Mouse (Mus musculus): ENCODE data around the gene Olfr556. TPM values are rescaled to one million over a fixed set of nuclear protein-coding genes. Genes with fewer than 3 reads are reported as not detected.
"Not testable (repeated sequence)": the region's sequence is repeated elsewhere in the genome, so short reads cannot be mapped to it uniquely, and the experiment has no call there.

The Olfr556 gene
- not detected for total RNA-seq (2022)

DNA sequence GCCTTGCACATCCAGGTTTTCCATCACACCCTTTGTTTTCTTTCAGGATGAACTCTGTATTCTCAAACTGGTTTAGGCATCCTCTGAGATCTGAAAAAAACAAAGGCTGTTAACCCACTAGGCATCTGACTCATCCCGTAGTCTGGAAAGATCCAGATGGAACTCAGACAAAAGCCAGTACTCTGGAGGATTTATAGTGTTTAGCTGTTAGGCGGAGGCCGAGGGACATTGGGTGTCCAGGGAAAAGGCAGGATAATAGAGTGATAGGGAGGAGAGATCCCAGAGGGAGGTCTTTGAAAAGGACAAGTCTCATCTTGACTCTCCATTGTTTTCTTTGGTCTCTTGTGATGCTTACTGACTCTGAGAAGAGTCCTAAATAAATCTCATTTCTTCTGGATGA is at the start of gene Olfr556:
Gene Olfr556 (plus strand): TSS at position 301 of the 400 bp plus-strand sequence.
- DNase-seq (ENCODE audit: low spot score in 2 of 2): no peak

DNA sequence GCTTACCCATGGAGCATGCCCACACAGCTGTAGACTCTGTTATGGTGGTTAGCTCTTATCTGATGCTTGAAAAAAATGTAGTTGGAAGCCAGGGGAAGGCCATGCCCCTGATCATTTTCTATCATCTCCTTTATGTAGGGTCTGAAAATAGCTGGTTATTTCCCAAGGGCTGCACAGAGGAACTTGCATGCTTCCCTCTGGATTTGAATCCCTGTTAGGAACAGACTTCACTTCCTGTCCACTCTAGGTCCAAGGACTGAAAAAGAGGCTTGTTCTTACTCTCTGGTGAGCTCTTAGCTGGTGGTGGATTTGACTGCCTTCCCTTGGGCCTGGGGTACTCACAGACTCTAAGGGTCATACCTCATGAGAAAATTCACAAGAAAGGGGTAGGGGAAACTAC is 46.6 kb upstream of the Olfr556 start, which contains the start of gene Olfr553:
Gene Olfr553 (minus strand): TSS at position 101 of the 400 bp plus-strand sequence.
- no peak for DNase-seq (ENCODE audit: low spot score in 2 of 2)

DNA sequence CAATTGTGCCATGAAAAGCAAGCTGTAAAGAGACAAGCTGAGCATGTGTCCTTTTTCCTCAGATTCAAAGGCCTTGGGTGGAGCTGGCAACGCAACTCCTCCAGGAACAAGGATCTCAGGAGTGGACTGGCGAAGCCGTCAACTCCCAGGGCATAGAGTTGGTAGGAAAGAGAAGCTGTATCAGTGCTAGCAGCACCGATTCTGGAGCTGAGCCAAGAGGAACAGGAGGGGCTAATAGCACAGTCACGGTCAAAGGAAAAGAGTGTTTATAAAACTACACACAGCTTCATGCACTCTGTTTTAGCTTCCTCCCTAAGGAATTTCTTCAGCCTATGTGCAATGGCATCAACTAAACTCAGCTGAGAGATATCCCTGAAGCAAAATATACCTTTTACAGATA is 45.1 kb upstream of the Olfr556 start:
- no peak for DNase-seq (ENCODE audit: low spot score in 2 of 2)

DNA sequence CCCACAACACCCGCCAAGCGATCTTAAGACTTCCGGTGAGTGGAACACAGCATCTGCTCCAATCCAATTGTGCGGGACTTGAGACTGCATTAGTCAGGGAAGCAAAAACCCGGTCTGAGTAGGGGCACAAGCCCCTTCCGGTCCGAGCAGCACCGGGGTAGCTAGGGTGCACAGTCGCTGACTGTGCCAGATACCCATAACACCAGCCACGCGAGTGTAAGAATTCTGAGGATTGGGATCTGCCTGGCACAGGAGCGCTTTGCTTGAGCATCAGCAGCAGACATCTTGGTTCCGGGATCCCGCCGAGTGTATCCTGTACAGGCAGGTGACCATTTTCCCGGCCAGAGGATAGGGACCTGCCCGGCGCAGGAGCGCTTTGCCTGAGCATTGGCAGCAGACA is 44.3 kb upstream of the Olfr556 start:
- DNase-seq (ENCODE audit: low spot score in 2 of 2): not testable (repeated sequence)

DNA sequence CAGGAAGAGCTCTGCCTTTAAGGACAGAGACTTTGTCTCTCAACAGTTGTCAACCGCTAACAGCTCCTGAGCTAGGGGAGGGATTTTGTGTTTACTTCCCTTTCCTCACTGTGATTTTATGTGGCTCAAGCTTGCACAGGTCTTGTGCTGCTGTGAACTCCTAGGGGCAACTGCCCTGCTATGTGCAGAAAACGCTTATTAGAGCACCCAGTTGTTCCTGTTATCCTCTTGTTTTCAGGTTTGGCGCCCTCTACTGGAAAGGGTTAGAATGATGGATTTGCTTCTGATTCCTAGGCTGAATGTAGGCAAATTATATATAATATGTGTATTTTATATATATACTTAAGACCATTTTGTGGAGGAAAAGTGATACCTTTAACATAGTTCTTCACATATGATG is 28.0 kb upstream of the Olfr556 start:
- DNase-seq (ENCODE audit: low spot score in 2 of 2): peak in 1 of 2 experiments; percentile 6

DNA sequence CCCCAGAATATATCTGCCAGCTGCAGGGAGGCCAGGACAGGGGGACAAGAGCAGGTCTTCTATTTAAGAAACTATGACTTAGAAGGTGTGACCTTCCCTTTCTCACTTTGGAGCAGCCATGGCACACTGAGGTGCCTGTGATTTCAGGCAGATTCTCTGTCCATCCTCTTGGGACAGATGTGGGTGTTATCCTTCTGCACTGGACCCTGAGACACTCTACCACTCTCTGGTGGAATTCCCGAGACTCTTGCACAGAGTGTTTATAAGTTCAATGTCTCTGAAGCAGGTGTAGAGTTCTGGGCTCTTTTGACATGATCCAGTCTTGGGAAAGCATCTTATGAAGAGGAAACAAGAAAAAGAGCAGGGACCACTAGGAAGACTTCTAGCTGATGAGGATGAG is 26.6 kb upstream of the Olfr556 start, which contains the start of gene Olfr554:
Gene Olfr554 (plus strand): TSS at position 301 of the 400 bp plus-strand sequence.
- no peak for DNase-seq (ENCODE audit: low spot score in 2 of 2)

DNA sequence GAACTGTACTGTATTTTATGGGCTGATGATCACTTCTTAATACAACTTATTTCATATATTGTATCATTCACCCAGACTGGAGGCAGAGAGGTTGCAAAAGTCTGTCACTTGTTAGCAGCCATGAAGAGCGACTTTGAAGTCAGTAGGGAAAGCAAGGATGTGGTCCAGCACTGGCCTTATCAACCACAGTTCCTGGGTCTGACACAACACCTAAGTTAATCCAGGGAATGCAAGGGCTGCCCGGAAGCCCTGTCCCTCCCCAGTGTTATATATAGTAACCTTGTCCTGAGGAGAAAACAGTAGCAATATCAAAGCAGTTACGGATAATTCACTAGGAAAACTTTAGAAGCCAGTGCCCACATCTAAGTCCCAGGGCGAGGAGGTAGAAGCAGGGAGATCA is 19.8 kb upstream of the Olfr556 start:
- not testable (repeated sequence) for DNase-seq (ENCODE audit: low spot score in 2 of 2)

DNA sequence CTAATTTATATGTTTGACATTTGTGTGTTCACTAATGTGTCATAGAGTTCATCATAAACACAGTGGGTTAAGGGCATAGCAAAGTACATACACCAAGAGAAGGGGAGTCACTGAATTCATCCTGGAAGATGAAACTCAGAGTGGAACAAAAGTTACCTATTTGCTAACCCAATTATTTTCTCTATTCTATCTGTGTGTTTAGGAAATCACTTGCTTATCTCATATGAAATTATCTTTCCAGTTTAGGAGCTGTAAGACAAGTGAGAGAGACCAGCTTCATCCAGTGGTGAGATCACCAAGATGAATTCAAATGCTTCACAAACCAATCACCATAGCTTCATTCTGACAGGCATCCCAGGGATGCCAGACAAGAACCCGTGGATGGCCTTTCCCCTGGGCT is 6.2 kb upstream of the Olfr556 start, which contains the start of gene Olfr555:
Gene Olfr555 (plus strand): TSS at position 301 of the 400 bp plus-strand sequence.
- DNase-seq (ENCODE audit: low spot score in 2 of 2): no peak

DNA sequence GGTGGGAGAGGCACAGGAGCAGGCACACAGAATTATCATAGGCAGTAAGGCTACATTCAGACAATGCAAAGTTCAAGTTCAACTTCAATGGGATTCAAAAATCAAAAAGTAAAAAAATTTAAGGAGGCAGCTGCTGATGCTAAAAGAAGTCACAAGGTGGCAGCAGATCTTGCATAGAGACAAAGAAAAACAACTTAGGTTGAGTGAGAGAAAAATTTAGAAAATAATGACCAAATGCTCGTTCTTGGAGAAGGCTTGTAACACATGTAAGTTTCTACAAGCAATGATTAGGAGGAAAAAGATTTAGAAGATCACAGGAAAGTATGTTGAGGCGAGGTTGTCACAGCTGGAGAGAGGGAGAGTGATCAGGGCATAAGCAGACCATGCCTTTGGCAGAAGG is 679 bp downstream of the Olfr556 start:
- no peak for DNase-seq (ENCODE audit: low spot score in 2 of 2)

DNA sequence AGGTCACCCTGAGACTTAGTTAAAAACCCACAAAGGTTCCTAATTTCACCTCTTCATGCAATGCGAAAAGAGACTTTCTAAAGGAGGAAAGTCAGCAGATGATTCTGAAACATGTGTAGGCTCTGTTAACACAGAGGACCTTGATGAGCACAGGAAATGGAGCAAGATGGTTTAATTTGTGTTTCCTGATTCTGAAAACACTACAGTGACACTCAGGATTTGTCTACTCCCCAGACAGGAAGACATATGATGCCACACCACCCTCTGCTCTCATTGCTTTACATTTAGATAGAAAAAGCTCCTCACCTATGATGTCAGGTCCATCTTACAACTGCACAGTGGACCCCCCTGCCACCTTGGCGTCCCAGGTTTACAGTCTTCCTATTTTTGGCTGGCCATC is 11.5 kb downstream of the Olfr556 start:
- no peak for DNase-seq (ENCODE audit: low spot score in 2 of 2)

DNA sequence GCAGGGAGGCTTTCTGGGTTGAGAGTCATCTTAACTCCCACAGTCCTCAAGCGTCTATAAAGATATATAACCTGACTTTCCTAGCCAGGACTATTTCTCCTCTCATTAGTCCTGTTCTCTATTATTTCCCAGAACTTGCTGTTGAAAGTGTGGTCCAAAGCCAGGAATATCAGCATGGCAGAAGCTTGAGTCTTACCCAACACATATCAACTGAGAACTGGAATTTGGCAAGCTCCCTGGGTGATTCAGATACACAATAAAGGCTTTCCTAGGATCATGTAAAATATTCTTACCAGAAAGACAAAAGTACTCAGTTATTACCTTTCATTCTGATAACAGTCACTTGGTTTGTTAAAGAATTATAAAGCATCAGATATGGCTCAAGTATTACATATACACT is 17.2 kb downstream of the Olfr556 start:
- DNase-seq (ENCODE audit: low spot score in 2 of 2): no peak

DNA sequence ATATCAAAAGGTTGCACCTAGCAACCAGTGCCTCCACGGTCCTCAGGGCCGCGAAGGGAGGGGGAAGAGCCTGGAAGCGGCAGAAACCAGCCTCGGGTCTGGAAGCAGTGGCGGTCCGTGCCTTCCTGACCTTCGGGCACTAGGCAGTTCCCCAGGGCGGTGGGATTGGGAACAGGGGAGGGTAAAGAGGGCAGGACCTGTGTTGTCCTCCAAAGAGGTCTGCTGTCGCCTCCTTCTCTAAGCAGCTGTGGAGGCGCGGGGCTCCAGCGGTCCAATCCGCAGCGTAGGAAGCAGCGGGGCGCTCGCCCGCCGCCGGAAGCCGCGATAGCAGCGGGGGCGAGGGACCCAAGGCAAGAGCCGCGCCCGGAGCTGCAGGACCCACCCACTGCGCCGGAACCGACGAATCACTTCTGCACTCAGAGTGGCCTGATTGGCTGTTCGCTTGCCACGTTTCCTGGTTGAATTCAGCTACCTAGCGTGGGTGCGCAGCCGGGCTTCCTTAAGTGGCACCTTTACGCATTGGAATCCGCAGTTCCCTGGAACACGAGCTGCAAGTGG is 22.3 kb downstream of the Olfr556 start, which contains the start of gene Trim68:
Gene Trim68 (minus strand): TSS at position 384 of the 558 bp plus-strand sequence.
- DNase-seq (ENCODE audit: low spot score in 2 of 2): peak; percentile 72 to 91

DNA sequence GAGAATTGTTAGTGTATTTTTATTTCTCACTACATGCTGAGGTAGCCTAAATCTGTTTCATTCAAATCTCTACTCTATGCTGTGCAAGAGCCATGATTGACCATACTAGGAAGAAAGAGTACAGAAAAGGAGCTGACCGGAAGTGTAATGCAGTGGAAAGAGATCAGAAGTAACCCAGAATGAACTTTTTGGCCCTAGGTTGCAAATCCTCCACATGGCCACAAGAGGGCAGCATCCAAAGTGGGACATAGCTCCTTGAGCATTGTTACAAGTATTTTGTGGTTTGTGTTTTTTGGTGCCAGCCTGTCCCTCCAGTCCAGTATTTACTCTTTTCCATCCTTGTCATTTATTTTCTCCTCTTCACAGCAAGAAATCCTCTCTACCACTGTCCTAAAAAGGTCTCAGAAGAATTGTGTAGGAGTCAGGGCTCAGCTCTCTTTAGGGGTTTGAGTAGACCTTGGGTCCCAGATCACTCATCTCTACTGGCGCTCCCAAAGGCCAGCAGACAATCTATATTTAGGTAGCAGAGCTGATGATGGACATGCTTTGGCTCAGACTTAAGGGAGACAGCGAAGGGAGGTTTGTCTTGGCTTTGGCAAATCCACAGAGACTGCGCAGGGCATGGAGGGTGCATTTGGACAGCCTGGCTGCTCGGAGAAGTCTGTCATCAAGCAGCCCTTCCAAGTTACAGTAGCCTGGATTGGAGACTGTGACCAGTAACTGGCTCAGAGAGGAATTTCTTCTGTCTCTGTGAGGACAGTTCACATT is 30.8 kb downstream of the Olfr556 start, which contains the start of gene Olfr557:
Gene Olfr557 (plus strand): TSS at position 553 of the 768 bp plus-strand sequence.
- DNase-seq (ENCODE audit: low spot score in 2 of 2): no peak

DNA sequence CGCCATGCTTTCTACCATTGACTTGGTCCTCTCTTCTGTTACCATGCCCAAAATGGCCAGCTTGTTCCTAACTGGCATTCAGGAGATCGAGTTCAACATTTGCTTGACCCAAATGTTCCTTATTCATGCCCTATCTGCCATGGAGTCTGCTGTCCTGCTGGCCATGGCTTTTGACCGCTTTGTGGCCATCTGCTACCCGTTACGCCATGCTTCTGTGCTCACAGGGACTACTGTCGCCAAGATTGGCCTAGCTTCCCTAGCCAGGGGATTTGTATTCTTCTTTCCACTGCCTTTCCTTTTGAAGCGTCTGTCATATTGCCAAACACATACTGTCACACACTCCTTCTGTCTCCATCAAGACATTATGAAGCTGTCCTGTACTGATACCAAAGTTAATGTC is 33.8 kb downstream of the Olfr556 start:
- DNase-seq (ENCODE audit: low spot score in 2 of 2): no peak

DNA sequence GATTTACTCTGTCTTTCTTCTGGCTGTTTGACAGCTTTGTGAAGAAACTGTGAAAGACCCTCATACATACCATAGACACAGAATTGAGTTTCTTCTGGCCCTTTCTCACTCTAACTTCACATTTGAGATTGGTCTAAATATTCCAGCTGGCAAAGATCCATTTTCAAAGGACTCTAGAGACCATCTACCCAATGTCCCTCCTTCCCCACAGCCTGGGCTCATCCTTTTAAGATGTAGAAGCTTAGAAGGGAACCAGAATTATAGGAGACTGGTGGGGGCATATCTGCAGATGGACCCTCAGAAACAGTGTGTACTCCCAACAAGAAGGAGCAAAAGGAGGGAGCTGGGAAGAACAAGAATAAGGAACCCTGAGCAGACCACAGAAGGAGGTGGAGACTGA is 37.2 kb downstream of the Olfr556 start, which contains the start of gene Olfr558:
Gene Olfr558 (plus strand): TSS at position 301 of the 400 bp plus-strand sequence.
- DNase-seq (ENCODE audit: low spot score in 2 of 2): no peak

DNA sequence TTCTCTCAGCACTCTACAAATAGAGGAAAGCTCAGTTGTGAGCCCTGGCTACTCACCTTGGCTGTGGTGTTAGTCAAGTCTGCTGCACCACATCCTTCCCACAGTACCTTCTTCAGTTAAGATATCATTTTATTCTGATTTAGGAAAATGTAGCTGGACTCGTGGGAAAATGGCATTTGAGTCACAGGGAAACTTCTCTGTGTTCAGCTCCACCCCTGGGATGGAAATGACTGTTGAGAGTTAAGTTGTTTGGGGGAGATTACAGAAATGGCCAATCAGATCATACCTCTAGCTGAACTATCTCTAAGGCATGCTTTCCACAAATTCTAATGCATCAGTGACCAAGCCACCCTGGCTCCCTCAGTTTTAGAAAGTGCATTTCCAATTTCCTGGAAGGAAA is 54.3 kb downstream of the Olfr556 start, which contains the start of gene Olfr33:
Gene Olfr33 (minus strand): TSS at position 101 of the 400 bp plus-strand sequence.
- no peak for DNase-seq (ENCODE audit: low spot score in 2 of 2)

Other genes with a start within 250 kb of the Olfr556 start
- gene Rrm1, start 223.2 kb upstream of the Olfr556 start, total RNA-seq (2022): 10 to 100 TPM; 12.1 to 14.6 (median 13.2) TPM
- gene Olfr543, start 183.2 kb upstream of the Olfr556 start, total RNA-seq (2022): not detected
- gene Olfr544, start 176.6 kb upstream of the Olfr556 start, total RNA-seq (2022): not detected
- not detected for gene Olfr545, start 165.3 kb upstream of the Olfr556 start, total RNA-seq (2022)
- not detected for gene Olfr547, start 130.2 kb upstream of the Olfr556 start, total RNA-seq (2022)
- gene Olfr548-ps1, start 124.0 kb upstream of the Olfr556 start, total RNA-seq (2022): not detected
- not detected for gene Olfr549, start 115.0 kb upstream of the Olfr556 start, total RNA-seq (2022)
- 1 to 10 TPM; 2.6 to 6.4 (median 4.6) TPM for gene Trim21, start 99.4 kb upstream of the Olfr556 start, total RNA-seq (2022)
- gene Olfr550, start 93.5 kb upstream of the Olfr556 start, total RNA-seq (2022): under 1 TPM in 3 of 4 experiments, not detected in 1; 0.23 to 0.37 (median 0.37) TPM
- not detected for gene Olfr551, start 73.0 kb upstream of the Olfr556 start, total RNA-seq (2022)
- gene Olfr552, start 67.1 kb upstream of the Olfr556 start, total RNA-seq (2022): under 1 TPM in 2 of 4 experiments, not detected in 2; 0.09 to 0.11 TPM
- not detected for gene Olfr553, start 46.7 kb upstream of the Olfr556 start, total RNA-seq (2022)
- not detected for gene Olfr554, start 26.5 kb upstream of the Olfr556 start, total RNA-seq (2022)
- gene Olfr555, start 6.1 kb upstream of the Olfr556 start, total RNA-seq (2022): not detected
- 1 to 10 TPM; 5.2 to 6.4 (median 5.6) TPM for gene Trim68, start 22.4 kb downstream of the Olfr556 start, total RNA-seq (2022)
- gene Olfr557, start 31.0 kb downstream of the Olfr556 start, total RNA-seq (2022): not detected
- under 1 TPM in 3 of 4 experiments, not detected in 1; 0.11 to 0.34 (median 0.33) TPM for gene Olfr558, start 37.3 kb downstream of the Olfr556 start, total RNA-seq (2022)
- not detected for gene Olfr33, start 54.2 kb downstream of the Olfr556 start, total RNA-seq (2022)
- gene Olfr559, start 62.6 kb downstream of the Olfr556 start, total RNA-seq (2022): not detected
- under 1 TPM in 3 of 4 experiments, not detected in 1; 0.19 to 0.33 (median 0.30) TPM for gene Olfr560, start 94.5 kb downstream of the Olfr556 start, total RNA-seq (2022)
- under 1 TPM; 0.39 to 0.51 (median 0.48) TPM for gene Olfr78, start 94.6 kb downstream of the Olfr556 start, total RNA-seq (2022)
- gene Olfr561, start 106.3 kb downstream of the Olfr556 start, total RNA-seq (2022): not detected
- not detected for gene Olfr564, start 138.6 kb downstream of the Olfr556 start, total RNA-seq (2022)
- gene Olfr566, start 193.9 kb downstream of the Olfr556 start, total RNA-seq (2022): not detected
- gene Olfr568, start 212.2 kb downstream of the Olfr556 start, total RNA-seq (2022): not detected
- not detected for gene Olfr569, start 226.0 kb downstream of the Olfr556 start, total RNA-seq (2022)
- gene Olfr570, start 229.7 kb downstream of the Olfr556 start, total RNA-seq (2022): not detected